Mouse (Mus musculus): ENCODE measurements at regions not wholly inside any gene's neighbourhood (a gene's known extent, or its start where the extent isn't known, plus 50 kb on each side); places are given as distances from the start of the nearest gene placed in this dataset.

DNA sequence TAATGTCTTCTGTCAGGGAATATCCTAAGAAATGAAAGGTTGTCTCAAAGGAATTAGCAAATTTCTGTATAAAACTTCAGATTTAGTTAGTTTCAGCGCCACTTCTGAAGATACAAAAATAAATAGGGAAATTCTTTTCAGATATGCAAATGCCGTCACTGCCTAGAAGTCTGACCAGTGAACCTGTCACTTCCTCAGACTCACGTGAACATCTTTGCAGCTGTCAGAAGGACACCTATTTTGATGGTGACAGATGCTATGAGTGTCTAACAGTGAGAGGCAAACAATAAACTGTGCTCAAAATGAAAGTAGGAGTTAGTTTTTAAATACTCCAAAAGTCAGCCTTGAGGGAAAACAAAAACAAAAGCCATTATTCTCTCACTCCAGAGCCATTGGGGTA, 57.5 kb upstream of the Igf1r start:
- DNase-seq (ENCODE audit: low spot score in 2 of 2): no peak

DNA sequence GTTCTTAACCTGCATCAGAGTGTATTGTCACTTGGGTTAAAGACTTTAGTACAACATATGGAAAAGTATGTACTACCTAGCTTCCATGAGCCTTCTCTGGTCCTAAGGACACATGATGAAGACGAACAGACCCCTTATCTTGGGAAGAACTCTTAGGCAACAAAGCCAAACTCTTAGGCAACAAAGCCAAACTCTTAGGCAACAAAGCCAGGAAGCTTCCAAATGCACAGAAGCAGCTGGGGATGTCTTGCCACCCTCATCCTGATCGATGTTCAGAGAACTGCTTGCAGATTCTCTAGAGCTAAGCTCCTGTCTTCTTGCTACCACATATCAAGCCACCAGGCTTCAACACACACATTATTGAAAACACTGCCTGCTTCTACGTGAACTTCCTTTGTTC, 59.7 kb upstream of the Igf1r start:
- DNase-seq (ENCODE audit: low spot score in 2 of 2): no peak

DNA sequence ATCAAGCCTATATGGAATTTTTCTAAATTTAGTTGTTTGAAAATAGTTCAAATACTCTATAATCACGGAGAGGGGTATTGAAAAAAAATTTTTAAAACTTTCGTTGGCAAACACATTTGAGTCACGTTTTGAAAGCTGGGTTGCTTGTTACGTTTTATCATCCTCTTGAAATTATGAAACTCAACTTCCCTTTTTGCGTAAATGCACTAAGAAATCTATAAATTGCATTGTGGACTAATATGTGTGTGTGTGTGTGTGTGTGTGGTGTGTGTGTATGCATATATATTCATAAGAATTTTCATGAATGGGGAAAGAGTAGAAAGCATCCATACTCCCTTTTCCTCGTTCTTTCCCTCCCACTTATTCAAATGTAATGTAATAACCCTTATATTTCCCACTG, 69.6 kb upstream of the Igf1r start:
- DNase-seq (ENCODE audit: low spot score in 2 of 2): no peak

DNA sequence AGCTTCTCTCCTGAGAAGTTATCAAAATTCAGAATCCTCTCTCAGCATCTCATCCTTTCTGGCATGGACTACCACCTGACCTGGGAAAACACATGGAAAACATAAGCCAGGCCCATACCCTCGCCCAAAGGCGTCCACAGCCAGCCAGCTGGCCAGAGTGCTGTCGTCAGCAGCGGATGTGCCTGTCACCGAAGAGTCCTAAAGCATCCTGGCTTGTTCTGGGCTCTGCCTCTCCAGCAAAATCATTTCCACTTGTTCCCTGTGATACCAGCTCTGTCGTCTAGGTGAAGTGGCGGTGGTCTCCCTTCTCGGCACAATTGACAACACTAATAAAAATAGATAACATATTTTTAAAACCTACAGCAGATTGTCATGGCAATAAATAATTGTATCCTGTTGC, 70.0 kb upstream of the Igf1r start:
- no peak for DNase-seq (ENCODE audit: low spot score in 2 of 2)

DNA sequence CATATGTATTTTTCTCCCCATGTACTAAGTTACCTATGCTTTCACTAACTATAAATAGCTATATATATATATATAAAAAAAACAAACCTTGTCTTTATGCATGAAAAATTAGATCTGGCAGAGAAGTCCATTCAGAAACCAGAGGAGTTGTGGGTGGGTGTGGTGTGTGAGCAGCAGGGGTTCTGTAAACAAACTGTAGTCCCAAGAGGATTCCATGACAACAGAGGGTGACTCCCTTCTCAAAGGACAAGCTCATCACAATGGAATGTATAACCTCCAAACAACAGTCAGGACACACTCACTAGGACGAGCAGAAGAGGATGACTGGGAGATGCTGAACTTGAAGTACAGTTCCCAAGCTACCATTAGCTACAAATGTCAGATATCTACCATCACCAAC, 74.4 kb upstream of the Igf1r start:
- DNase-seq (ENCODE audit: low spot score in 2 of 2): no peak

DNA sequence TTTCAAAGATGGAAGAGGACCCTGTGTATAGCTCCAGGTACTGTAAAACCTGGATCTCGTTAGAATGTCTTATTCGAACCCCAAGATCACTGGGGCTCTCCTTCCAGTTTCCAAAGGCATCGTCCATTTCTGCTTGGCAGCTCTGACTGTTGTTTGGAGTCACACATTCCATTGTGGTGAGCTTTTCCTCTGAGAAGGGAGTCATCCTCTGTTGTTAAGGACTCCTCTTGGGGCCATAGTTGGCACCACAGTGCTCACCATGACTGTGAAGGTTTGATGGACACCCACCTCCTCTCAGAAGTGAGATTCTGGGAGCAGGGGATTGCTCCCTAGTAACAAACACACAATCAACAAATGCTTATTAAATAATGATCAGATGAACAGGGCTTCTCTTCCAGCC, 75.0 kb upstream of the Igf1r start:
- DNase-seq (ENCODE audit: low spot score in 2 of 2): no peak

DNA sequence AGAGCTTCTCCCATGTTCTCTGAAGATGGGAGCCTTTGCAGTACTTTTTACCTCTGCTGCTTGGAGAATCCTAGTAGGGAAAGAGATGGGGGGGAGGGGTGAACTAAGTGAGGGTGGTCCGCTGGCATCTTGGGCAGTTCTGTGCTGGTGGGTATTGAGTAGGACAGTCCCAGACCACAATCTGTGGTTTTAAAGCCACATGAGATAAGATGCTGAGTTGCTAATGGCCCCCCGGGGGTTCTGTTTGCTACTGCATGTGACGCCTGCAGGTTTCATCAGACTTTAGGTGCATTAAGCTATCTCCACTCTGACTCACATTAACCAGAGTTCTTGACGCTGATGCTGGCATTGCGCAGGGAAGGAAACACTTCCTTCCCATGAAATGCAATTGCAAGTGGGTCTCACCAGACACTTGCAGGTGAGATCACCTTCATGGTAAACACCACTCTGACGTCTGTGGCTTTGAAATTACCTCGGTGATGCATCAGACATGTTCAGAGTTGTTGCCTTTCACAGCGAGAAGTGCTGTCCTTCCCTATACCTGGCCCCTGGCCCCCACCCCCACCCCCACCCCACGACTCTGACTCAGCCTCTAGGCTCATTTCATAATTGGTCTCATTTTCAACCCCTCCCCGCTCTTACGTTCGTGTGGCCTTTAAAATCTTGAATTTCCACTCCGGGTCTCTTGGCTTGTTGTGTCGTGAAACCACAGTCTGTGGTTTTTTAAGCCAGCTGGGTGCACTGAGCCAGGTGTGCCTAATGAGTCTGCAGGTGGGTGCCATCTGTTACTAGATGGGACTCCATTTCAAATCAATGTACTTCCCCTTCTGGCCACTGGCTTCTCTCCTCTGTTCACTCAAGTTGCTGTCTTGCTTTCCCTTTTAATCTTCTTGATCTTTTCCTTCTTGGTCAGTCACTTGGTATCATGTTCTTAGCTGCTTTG, 94.8 kb upstream of the Synm start:
- no peak for DNase-seq (ENCODE audit: low spot score in 2 of 2)

DNA sequence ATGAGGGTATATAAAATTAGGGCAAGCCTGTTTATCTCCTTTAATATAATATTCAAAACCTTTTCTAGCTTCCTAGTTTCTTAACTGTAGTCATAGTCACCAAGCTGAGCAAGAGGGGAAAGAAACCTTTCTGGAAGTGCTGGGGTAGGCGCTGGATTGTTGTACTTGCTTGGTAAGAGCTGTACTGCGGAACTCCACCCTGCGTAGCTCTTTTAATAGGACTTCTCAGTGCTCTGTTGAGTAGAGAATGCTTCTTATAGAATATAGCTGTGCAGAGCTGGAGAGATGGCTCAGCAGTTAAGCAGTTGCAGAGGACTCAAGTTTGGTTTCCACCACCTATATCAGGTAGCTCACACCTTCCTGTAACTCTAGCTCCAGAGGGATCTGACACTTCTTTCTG, 93.3 kb upstream of the Synm start:
- no peak for DNase-seq (ENCODE audit: low spot score in 2 of 2)

DNA sequence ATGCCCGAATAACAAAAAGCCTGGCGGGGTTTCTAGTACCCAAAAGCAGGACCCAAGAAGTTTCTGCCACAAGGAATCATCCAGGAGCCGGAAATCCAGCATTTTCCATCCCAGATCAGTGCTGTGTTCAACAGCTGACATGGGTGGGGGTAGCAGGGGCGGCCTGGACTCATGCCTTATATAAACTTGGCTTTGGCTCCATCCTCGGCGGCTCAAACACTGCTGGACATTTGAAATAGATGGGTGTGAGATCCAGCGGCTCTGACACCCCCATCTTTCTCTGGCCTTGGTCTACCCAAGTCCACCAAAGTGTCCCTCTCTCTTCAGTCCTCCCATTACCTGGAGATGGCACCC, 89.9 kb upstream of the Synm start:
- DNase-seq (ENCODE audit: low spot score in 2 of 2): no peak

DNA sequence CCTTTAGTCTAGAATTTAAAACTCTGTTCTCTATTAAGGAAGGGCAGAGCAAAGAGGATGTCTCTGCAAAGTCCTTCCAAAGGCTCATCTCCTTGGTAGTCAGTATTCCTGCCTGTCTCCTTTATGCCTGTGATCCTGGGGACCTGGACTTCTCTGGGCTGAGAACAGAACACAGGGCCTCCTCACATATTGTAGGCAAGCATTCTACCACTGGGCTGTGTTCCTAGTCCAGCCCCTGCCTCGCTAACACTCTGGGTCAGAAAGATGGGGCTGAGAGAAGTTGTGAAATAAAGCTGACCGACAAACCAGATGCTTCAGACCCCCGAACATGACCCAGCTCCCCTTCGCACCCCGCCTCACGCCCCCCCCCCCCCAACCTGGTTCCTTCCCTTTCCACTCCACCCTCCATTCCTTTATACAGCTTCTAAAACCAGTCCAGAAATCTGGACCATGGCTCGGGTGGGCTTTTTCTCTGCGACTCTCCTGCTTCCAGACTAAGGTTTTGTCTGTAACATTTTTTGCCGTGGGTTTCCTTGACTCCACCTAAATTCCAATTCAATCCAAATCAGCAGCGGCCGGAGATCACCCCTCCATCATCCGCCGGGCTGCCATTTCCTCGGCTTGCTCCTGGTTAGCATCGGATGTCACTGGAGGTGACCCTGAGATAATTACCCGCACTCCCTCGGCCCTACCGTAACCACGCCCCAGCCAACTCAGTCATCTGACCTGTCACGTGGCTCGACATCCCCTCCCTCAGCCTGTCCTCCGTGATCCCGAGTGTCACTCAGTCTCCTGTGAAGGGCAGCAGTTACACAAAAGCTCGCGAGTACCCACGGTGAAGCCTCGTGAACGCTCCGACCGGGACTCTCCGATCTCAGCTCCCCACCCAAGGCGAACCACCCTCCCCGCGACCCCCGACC, 89.3 kb upstream of the Synm start:
- peak; percentile 37 to 71 for DNase-seq (ENCODE audit: low spot score in 2 of 2)

DNA sequence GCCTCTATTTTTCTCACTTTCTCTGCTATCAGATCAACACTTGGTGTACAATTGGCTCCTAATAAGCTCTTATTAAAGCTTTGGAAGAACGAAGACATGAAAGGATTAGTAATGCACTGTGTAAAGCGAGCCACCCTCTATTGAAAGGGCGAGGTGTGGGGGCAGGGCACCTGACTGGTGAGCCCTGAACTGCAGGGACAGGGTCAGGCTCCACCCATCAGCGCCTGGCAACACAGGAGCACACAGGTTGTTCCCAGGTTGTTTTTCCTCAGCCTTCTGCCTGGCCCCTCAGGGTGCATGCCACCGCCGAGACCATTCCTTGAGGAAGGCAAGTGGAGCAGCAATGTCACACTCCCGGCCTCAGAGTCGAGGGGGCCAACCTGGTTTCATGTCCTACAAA, 87.3 kb upstream of the Synm start:
- no peak for DNase-seq (ENCODE audit: low spot score in 2 of 2)

DNA sequence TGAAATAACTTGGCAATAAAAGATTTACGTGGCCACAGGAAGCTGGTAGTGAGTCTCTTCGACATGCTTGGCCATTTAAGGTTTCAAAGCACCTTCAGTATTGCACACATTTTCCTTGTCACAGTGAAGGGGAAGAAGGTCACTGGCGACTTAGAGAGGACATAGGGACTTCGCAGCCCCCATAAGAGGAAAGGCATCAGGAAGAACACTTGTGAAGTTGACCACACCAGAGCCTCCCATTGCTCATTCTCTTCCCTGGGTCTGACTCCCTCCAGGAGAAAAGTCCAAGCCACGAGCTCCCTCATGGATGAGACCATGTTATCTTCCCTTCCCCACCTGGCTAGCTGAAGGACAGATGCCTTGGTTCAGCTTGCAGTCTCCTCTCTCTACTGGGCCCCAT, 77.4 kb upstream of the Synm start:
- no peak for DNase-seq (ENCODE audit: low spot score in 2 of 2)

DNA sequence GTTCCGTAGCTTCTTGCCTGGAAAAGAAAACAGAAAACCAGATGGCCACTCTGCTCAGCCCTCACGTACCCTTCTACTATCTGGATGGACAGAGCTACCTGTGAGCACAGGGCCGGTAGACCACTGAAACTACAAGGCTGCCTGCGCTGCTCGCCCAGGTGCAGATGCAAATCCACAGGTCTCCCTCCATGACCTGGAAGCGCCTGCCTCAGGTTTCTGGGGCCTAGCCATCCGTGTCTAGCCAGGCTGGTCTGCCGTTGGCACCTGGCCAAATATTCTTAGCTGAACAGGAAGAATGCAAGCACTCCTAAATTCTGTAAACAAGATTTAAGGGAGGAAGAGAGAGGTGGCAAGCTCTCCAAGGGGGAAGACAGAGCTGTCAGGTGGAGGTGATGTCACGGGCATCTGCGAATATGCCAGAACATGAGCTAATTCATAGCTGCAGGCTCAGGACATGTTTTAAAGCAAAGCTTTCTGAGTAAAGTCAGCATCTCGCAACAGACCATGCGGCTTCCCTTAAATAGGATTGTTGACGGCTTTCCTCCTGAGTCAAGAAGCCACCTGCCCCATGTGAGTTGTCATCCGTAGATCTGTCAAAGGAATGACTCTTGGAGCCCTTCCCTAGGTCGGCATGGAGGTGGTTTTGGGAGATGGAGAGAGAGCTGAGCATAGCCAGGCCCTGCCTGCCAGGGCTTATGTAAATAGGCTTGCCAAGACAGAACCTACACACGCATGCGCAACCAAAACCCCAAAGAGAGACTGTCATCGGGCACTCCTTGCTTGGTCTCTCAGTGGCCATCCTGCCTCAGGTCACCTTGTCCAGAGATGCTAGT, 76.8 kb upstream of the Synm start:
- DNase-seq (ENCODE audit: low spot score in 2 of 2): no peak

DNA sequence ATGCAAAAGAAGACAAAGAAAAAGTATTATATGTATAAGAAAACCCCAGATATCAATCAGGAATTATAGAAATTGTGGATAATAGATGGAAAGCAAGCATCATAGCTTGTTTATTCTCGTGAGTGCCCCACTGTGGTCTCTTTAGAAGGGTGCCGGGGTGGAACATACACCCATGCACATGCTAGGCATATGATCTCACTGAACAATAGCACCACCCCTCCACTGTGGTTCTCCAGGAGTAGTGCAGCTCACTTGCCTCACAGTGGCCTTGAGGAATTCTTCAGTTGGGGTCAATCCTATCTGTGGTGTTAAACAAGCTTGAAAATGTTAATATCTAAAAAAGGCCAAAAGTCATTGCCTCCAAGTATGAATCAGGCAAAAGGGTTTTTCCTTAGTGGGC, 72.2 kb upstream of the Synm start:
- no peak for DNase-seq (ENCODE audit: low spot score in 2 of 2)

DNA sequence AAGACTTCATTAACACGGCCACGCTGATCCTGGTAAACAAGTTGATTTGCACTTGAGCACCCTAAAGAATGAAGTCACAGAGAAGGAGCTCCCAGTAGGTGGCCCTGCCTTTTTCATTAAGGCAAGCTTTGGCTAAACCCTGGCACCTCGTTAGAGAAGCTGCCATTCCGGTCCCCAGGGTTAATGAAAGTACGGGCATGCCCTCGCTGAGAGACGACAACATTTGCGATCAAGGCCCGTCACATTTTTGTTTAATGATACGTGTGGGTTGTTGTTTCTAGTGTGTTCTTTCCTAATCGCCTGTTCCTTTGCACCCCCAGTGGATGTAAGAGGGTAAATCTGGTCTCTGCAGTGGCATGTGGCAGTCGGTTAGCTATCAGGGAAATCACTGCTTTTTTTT, 67.8 kb upstream of the Synm start:
- DNase-seq (ENCODE audit: low spot score in 2 of 2): no peak

DNA sequence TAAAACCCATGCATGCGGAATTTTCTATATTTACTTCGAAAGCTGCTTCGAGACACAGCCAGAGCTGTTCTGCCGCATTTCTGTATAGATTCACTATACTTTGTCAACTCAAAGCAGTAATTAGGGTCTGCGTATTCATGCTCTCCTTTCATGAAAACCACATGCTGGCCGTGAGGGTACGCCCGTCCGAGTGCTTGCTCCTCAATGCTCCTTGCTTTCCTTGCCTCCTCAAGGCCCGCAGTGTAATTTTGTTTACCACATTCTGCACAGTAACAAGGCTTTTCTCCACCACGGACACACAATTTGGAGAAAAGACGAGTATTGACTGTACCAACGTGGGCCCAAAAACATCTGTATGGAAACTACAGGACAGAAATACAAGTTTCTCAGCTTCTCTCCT, 67.4 kb upstream of the Synm start:
- no peak for DNase-seq (ENCODE audit: low spot score in 2 of 2)

DNA sequence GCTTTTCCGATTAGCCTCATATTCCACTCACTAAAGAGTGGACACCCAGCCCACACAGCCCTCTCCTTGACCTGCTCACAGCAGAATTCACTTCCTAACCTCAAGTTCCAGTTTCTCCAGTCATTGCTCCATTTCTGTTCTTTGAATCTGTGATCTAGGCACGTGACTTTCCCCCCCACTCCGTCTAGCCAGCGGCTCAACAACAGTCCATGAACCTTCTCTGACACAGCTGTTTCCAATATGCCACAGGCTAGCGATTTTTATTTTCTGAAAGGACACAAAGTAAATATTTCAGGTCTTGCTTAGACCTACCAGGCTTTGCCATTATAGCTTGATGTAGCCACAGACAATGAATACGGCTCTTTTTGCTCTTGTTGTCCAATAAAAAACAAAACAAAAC, 66.8 kb upstream of the Synm start:
- no peak for DNase-seq (ENCODE audit: low spot score in 2 of 2)

DNA sequence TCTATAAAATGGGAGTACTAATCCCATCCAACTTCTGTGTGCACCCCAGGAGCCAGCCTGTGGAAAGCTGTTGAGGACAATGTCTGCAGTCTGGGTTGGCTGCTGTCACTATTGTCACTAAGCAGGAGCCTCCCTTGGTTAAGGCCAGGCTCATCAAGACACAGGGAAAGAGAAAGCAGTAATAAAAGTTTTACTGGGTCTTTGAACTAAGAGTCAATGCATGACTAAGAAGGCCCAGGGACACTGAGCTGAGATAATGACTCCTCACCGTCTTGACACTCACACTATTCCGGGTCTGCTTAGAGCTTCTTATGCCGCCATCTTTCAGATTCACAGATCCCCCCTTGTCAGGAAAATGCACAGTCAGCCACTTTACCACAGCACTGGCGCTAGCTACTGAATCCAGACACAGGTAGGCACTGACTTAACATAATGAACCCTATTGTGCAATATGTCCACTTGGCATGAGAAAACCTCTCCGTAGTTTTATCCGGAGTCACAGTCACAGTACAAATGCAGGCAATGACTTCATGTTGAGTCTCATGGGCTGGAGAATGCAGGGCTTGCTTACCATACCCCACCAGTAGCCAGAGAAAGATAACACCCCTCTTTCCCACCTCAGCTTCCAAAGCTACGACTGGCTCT, 66.2 kb upstream of the Synm start:
- no peak for DNase-seq (ENCODE audit: low spot score in 2 of 2)

DNA sequence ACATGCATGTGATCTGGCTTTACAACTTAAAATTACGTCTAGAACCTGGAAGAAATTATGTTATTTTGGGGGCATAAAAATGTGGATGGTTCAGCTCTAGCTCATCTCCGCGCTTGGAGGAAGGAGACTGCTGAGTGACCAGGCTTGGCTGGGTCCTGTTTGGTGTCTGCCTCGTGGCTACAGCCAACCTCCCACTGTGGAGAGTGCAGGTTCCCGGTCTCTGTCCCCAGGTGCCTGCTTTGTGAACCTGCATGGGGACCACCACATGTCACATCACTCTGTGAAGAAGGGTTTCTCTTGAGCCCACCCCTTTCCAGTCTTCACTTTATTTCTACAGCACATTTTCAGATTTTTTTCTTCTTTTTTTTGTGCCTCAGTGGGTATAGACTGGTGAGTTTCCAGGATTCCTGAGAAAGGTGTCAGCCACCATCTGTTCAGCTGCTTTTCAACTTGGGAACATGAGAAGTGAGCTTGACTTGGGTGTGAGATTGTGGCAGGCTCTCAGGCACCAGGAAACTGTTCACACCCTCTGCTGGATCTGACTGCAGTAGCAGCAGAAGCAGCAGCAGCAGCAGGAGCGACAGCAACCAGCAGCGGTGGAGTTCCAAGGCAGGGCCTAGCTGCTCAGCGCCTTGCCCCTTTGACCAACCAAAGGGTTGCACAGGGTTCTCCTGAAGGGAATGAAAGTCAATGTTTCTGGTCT, 64.6 kb upstream of the Synm start:
- DNase-seq (ENCODE audit: low spot score in 2 of 2): no peak

DNA sequence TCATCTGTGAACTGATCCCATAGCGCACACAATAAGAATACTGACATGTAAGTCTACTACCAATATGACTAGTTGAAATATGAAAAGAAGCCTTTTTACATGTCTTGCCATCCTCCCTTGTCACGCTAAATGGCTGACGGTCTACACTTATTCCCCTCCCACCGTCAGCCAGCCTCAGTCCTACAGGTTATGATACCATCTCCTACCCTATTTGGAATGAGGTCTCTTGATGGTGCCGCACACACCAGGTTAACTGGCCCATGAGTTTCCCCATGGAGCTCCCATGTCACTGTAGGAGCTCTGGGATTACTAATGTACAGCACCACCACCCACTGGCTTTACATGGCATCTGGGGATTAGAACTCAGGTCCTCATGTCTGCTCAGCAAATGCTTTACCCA, 60.0 kb upstream of the Synm start:
- no peak for DNase-seq (ENCODE audit: low spot score in 2 of 2)

DNA sequence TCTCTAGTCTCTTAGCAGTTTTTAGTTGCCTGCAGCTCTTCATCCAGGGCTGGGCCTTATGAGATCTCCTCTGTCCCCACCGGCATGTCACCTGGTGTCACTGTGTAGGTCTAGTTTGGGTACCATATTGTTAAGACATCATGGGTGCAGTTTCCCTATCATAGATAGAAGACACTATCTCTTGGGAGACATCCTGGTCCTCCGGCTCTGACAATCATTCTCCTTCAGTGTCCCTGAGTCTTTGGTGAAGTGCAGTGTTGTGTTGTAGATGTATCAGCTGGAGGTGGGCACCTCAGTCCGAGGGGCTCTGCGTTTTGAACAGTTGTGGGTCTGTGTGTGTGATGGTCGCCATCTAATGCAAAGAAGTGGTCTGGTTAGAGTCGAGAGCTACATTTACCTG, 58.0 kb upstream of the Synm start:
- no peak for DNase-seq (ENCODE audit: low spot score in 2 of 2)

All from cerebellum, postnatal 4 days (tissue).